Mouse (Mus musculus) forebrain, embryonic 12.5 days (tissue): ENCODE data around the gene Wdr37. TPM values are rescaled to one million over a fixed set of nuclear protein-coding genes. Genes with fewer than 3 reads are reported as not detected.

ENCODE experiments used
- ATAC-seq: fragments of 200-750 bp; cut with Nextera tagmentation; 2 replicates; pipeline ENCODE4 v1.8.0; 2017; ENCODE audit warnings: moderate TSS enrichment; ENCODE audit not compliant: low FRiP score
- H3K27ac ChIP-seq: fragments of 300-500 bp; sonication (generic); 2 replicates; pipeline ENCODE4 v1.5.1; 2016; ENCODE audit warnings: mild to moderate bottlenecking
- H3K27me3 ChIP-seq: fragments of 300-500 bp; sonication (generic); 2 replicates; pipeline ENCODE4 v1.6.1; 2016; ENCODE audit warnings: mild to moderate bottlenecking
- H3K36me3 ChIP-seq: fragments of 300-500 bp; sonication (generic); replicated peaks from 2 replicates; pipeline ENCODE4 v1.6.1; 2016; ENCODE audit warnings: mild to moderate bottlenecking
- H3K4me1 ChIP-seq: fragments of 300-500 bp; sonication (generic); 2 replicates; pipeline ENCODE4 v1.6.1; 2016
- H3K4me2 ChIP-seq: fragments of 300-500 bp; sonication (generic); 2 replicates; pipeline ENCODE4 v1.6.1; 2016; ENCODE audit warnings: mild to moderate bottlenecking, moderate library complexity
- H3K4me3 ChIP-seq: fragments of 300-500 bp; sonication (generic); replicated peaks from 2 replicates; pipeline ENCODE4 v1.5.1; 2016; ENCODE audit warnings: mild to moderate bottlenecking
- H3K9ac ChIP-seq: fragments of 300-500 bp; sonication (generic); 2 replicates; pipeline ENCODE4 v1.6.1; 2016; ENCODE audit warnings: mild to moderate bottlenecking
- H3K9me3 ChIP-seq: fragments of 300-500 bp; sonication (generic); 2 replicates; pipeline ENCODE4 v1.6.1; 2016
- WGBS: fragments of 180-500 bp; shearing (Covaris S2); methylation state at CpG from one replicate; pipeline ENCODE4 v1.1.7; 2016; 5-methylcytosine and 5-hydroxymethylcytosine counted together
- polyA plus RNA-seq: library from polyadenylated mRNA; unstranded; fragments of >200 nt; fragmentation: Nextera tagmentation; extraction: Ambion mirVana; gene quantifications from 2 replicates; pipeline ENCODE4 v1.2.1, GENCODE M21; 2016

Gene Wdr37
- polyA plus RNA-seq, 1 experiment from 2014 or later = 56.7 TPM

- Histone ChIP-seq H3K27me3 (no peaks in the 10 kb centered on the region), H3K4me1 (no peaks in the 10 kb centered on the region), H3K27ac (no peak overlapping the region), H3K4me2 (no peak overlapping the region), H3K4me3 (no peak overlapping the region), H3K36me3 (peaks cover 86% of the 10 kb centered on the region), H3K9me3 (no peaks in the 10 kb centered on the region), H3K9ac (no peak overlapping the region)
- no peak for ATAC-seq
- WGBS = 24% methylated on average over 3 of the region's 3 CpGs
Observed at GRCm38 (mm10) chr13:8838394-8838793, 33.3 kb downstream of the Wdr37 start.

- no peaks in the 10 kb centered on the region for H3K9me3 ChIP-seq
- no peak overlapping the region for H3K4me2 ChIP-seq
- H3K4me1 ChIP-seq = peaks cover 4% of the 10 kb centered on the region; the same call in 1 of the 2 replicates
- H3K27ac ChIP-seq = no peak overlapping the region
- peaks cover 63% of the 10 kb centered on the region for H3K36me3 ChIP-seq
- no peaks in the 10 kb centered on the region for H3K27me3 ChIP-seq
- ATAC-seq = no peak
- H3K9ac ChIP-seq = no peak overlapping the region
- no peak overlapping the region for H3K4me3 ChIP-seq
- WGBS = 90% methylated on average over 5 of the region's 5 CpGs
Observed at GRCm38 (mm10) chr13:8834573-8834972, 37.1 kb downstream of the Wdr37 start.

- no peak overlapping the region for H3K4me3 ChIP-seq
- 92% methylated on average over 7 of the region's 7 CpGs for WGBS
- H3K9ac ChIP-seq = no peak overlapping the region
- no peaks in the 10 kb centered on the region for H3K9me3 ChIP-seq
- H3K27ac ChIP-seq = no peak overlapping the region
- no peaks in the 10 kb centered on the region for H3K27me3 ChIP-seq
- H3K4me1 ChIP-seq = peaks cover 4% of the 10 kb centered on the region; the same call in 1 of the 2 replicates
- no peak for ATAC-seq
- H3K36me3 ChIP-seq = peaks cover 55% of the 10 kb centered on the region
- H3K4me2 ChIP-seq = no peak overlapping the region
Observed at GRCm38 (mm10) chr13:8831546-8832251, 40.0 kb downstream of the Wdr37 start.

- no peaks in the 10 kb centered on the region for H3K9me3 ChIP-seq
- peaks cover 45% of the 10 kb centered on the region for H3K36me3 ChIP-seq
- no peak overlapping the region for H3K4me3 ChIP-seq
Observed at GRCm38 (mm10) chr13:8830696-8831095, 41.0 kb downstream of the Wdr37 start.

GRCm38 (mm10) chr13:8829784-8830183, 41.9 kb downstream of the Wdr37 start:
- ATAC-seq = peak; percentile 30; the same call in 1 of the 2 replicates
- peaks cover 4% of the 10 kb centered on the region; the same call in 1 of the 2 replicates for H3K4me1 ChIP-seq
- no peak overlapping the region for H3K4me2 ChIP-seq
- no peaks in the 10 kb centered on the region for H3K27me3 ChIP-seq
- H3K4me3 ChIP-seq = no peak overlapping the region
- no peaks in the 10 kb centered on the region for H3K9me3 ChIP-seq
- H3K9ac ChIP-seq = no peak overlapping the region
- WGBS = 41% methylated on average over 5 of the region's 5 CpGs
- H3K36me3 ChIP-seq = peaks cover 36% of the 10 kb centered on the region
- no peak overlapping the region for H3K27ac ChIP-seq

More at GRCm38 (mm10) chr13:8830696-8831095, 41.0 kb downstream of the Wdr37 start:
- Histone ChIP-seq H3K4me2 (no peak overlapping the region), H3K4me1 (peaks cover 4% of the 10 kb centered on the region; the same call in 1 of the 2 replicates), H3K27me3 (no peaks in the 10 kb centered on the region), H3K9ac (no peak overlapping the region), H3K27ac (no peak overlapping the region)
- no peak for ATAC-seq

GRCm38 (mm10) chr13:8828946-8829345, 42.8 kb downstream of the Wdr37 start:
- Histone ChIP-seq H3K4me3 (no peak overlapping the region), H3K9me3 (no peaks in the 10 kb centered on the region), H3K36me3 (peaks cover 27% of the 10 kb centered on the region), H3K27ac (no peak overlapping the region), H3K27me3 (no peaks in the 10 kb centered on the region), H3K4me1 (peaks cover 4% of the 10 kb centered on the region; the same call in 1 of the 2 replicates), H3K4me2 (no peak overlapping the region), H3K9ac (no peak overlapping the region)
- ATAC-seq = no peak
- 92% methylated on average over 1 of the region's 1 CpGs for WGBS

- H3K36me3 ChIP-seq = peaks cover 30% of the 10 kb centered on the region
- no peaks in the 10 kb centered on the region for H3K4me1 ChIP-seq
- 80% methylated on average over 8 of the region's 8 CpGs for WGBS
- 0 out of 2 replicates have a peak, but pooled peaks have one; percentile 30 for ATAC-seq
- no peak overlapping the region for H3K4me2 ChIP-seq
- no peaks in the 10 kb centered on the region for H3K9me3 ChIP-seq
- H3K9ac ChIP-seq = no peak overlapping the region
- no peaks in the 10 kb centered on the region for H3K27me3 ChIP-seq
- no peak overlapping the region for H3K4me3 ChIP-seq
- H3K27ac ChIP-seq = 0 out of 2 replicates have a peak overlapping the region, but pooled peaks have one; percentile 8
Observed at GRCm38 (mm10) chr13:8823546-8823945, 48.2 kb downstream of the Wdr37 start.

GRCm38 (mm10) chr13:8823120-8823519, 48.6 kb downstream of the Wdr37 start:
- Histone ChIP-seq H3K36me3 (peaks cover 30% of the 10 kb centered on the region), H3K9me3 (no peaks in the 10 kb centered on the region)
- 78% methylated on average over 6 of the region's 6 CpGs for WGBS

GRCm38 (mm10) chr13:8822201-8822600, 49.5 kb downstream of the Wdr37 start:
- H3K27ac ChIP-seq = no peak overlapping the region
- H3K4me3 ChIP-seq = no peak overlapping the region
- no peak for ATAC-seq
- H3K9ac ChIP-seq = no peak overlapping the region
- H3K9me3 ChIP-seq = no peaks in the 10 kb centered on the region
- H3K4me2 ChIP-seq = no peak overlapping the region
- H3K36me3 ChIP-seq = peaks cover 38% of the 10 kb centered on the region
- H3K4me1 ChIP-seq = no peaks in the 10 kb centered on the region
- WGBS = 95% methylated on average over 4 of the region's 4 CpGs
- no peaks in the 10 kb centered on the region for H3K27me3 ChIP-seq

More at GRCm38 (mm10) chr13:8823120-8823519, 48.6 kb downstream of the Wdr37 start:
- no peaks in the 10 kb centered on the region for H3K27me3 ChIP-seq
- H3K9ac ChIP-seq = no peak overlapping the region
- no peaks in the 10 kb centered on the region for H3K4me1 ChIP-seq
- H3K4me3 ChIP-seq = no peak overlapping the region
- H3K4me2 ChIP-seq = no peak overlapping the region
- no peak overlapping the region for H3K27ac ChIP-seq
- no peak for ATAC-seq

- no peak overlapping the region for H3K9ac ChIP-seq
- no peak overlapping the region for H3K27ac ChIP-seq
- H3K36me3 ChIP-seq = peaks cover 15% of the 10 kb centered on the region
- no peaks in the 10 kb centered on the region for H3K4me1 ChIP-seq
- no peaks in the 10 kb centered on the region for H3K27me3 ChIP-seq
- no peak for ATAC-seq
- H3K9me3 ChIP-seq = no peaks in the 10 kb centered on the region
- H3K4me2 ChIP-seq = no peak overlapping the region
- WGBS = 97% methylated on average over 2 of the region's 2 CpGs
- no peak overlapping the region for H3K4me3 ChIP-seq
Observed at GRCm38 (mm10) chr13:8805931-8806330, 65.8 kb downstream of the Wdr37 start.

- no peaks in the 10 kb centered on the region for H3K27me3 ChIP-seq
- ATAC-seq = no peak
- no peak overlapping the region for H3K4me3 ChIP-seq
- 87% methylated on average over 6 of the region's 6 CpGs for WGBS
- no peaks in the 10 kb centered on the region for H3K9me3 ChIP-seq
- H3K36me3 ChIP-seq = peaks cover 11% of the 10 kb centered on the region
- no peaks in the 10 kb centered on the region for H3K4me1 ChIP-seq
- no peak overlapping the region for H3K4me2 ChIP-seq
- H3K27ac ChIP-seq = no peak overlapping the region
- no peak overlapping the region for H3K9ac ChIP-seq
Observed at GRCm38 (mm10) chr13:8800576-8800975, 71.1 kb downstream of the Wdr37 start.

- WGBS = 79% methylated on average over 8 of the region's 8 CpGs
- Histone ChIP-seq H3K9ac (no peak overlapping the region), H3K9me3 (no peaks in the 10 kb centered on the region), H3K4me2 (no peak overlapping the region), H3K27me3 (no peaks in the 10 kb centered on the region), H3K27ac (no peak overlapping the region), H3K36me3 (no peaks in the 10 kb centered on the region), H3K4me1 (no peaks in the 10 kb centered on the region), H3K4me3 (no peak overlapping the region)
- ATAC-seq = no peak
Observed at GRCm38 (mm10) chr13:8793217-8793616, 78.5 kb downstream of the Wdr37 start.

GRCm38 (mm10) chr13:8785185-8785584, 86.5 kb downstream of the Wdr37 start:
- Histone ChIP-seq H3K9me3 (no peaks in the 10 kb centered on the region), H3K4me3 (no peak overlapping the region), H3K36me3 (no peaks in the 10 kb centered on the region), H3K27me3 (no peaks in the 10 kb centered on the region), H3K27ac (no peak overlapping the region), H3K4me2 (no peak overlapping the region), H3K4me1 (no peaks in the 10 kb centered on the region), H3K9ac (no peak overlapping the region)
- WGBS = 41% methylated on average over 9 of the region's 9 CpGs
- peak; percentile 70 for ATAC-seq
